Mouse (Mus musculus) liver, adult 2 months (tissue): ENCODE results near the gene Wwc2.

Experiments used
- CTCF ChIP-seq: fragments of 200-500 bp; IDR thresholded peaks from 2 replicates; pipeline ENCODE4 v1.5.1; 2011; ENCODE audit warnings: low read depth, low read length, control low read depth
- POLR2A ChIP-seq: fragments of 200-500 bp; IDR thresholded peaks from 2 replicates; pipeline ENCODE4 v1.6.1; 2011; ENCODE audit warnings: low read length, control low read depth; ENCODE audit not compliant: insufficient read depth; ENCODE audit errors: extremely low read depth

GRCm38 (mm10) chr8:47811221-47811620 lies 179.5 kb downstream of the Wwc2 start:
- no peak for TF ChIP-seq POLR2A
- TF ChIP-seq CTCF: no peak
